Mouse (Mus musculus): ENCODE measurements around the gene Gm7324. TPM values are rescaled to one million over a fixed set of nuclear protein-coding genes. Genes with fewer than 3 reads are reported as not detected.

The Gm7324 gene
- polyA plus RNA-seq (2015; fragmentation: Illumina TruSeq; extraction: RNeasy Lipid Tissue Mini Kit (QIAGEN cat#74804); ENCODE audit: low read depth, low replicate concordance) = 0.55 TPM

DNA sequence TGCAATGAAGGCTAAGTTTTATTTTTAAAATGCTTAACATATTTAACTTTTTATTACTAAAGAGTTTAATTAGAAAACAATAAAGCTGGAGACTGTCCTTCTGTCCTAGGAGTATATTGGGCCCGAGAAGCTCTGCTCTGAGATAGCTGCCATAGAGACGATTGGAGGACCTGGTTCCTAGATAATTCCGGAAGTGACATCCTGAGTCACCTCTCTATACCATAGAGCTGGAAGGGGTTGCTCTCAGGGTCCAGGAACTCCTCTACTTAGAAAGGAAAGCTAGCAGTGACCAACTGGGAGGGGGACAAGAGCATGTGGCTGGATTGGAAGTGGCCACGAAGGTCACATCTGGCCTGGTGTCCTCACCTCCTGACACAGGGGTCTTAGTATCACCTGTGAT lies at the start of gene Gm7324:
Gm7324 (plus strand) TSS at position 208 of the 400 bp plus-strand sequence.

DNA sequence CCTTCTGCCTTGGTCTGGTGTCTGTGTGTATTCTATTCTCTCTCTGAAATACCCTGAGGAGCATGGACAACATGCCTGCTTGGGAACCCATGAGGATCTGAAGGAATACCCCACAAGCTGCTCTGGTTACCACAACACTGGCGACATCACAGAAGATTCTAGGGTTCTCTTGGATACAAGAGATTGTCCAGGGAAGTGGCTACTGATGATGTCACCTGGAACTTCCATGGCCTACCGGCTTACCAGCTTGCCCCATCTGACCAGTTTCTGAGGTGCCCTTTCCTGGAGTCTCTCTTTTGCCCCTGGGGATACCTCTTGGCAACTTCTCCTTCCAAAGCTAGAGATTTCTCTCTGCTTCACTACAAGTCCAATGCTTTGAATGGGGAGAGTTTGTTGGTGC lies 20.5 kb upstream of the Gm7324 start, which contains the start of gene Gm8165:
Gm8165 (minus strand) TSS at position 101 of the 400 bp plus-strand sequence.

DNA sequence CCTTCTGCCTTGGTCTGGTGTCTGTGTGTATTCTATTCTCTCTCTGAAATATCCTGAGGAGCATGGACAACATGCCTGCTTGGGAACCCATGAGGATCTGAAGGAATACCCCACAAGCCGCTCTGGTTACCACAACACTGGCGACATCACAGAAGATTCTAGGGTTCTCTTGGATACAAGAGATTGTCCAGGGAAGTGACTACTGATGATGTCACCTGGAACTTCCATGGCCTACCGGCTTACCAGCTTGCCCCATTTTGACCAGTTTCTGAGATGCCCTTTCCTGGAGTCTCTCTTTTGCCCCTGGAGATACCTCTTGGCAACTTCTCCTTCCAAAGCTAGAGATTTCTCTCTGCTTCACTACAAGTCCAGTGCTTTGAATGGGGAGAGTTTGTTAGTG lies 29.8 kb downstream of the Gm7324 start, which contains the start of gene Gm16506:
Gm16506 (minus strand) TSS at position 101 of the 400 bp plus-strand sequence.

DNA sequence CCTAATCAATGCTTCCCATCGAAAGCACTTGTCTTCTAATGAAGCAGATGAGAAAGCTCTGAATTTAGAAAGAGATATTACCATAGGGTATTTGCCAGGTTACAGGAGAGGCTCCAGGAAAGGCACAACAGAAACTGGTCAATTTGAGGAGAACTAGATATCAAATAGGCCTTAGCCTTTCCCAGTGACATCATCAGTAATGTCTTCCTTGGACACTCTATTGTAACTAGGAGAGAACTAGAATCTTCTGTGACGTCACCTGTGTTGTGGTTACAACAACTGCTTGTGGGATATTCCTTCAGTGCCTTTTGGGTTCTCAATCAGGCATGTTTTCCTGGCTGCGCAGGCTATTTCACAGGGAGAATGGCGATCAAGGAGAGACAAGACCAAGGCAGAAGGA lies 49.9 kb downstream of the Gm7324 start, which contains the start of gene Gm6526:
Gm6526 (plus strand) TSS at position 301 of the 400 bp plus-strand sequence.

Other genes starting within 250 kb of the Gm7324 start
- gene Gm5799, start 154.3 kb upstream of the Gm7324 start, polyA plus RNA-seq (2015; fragmentation: Illumina TruSeq; extraction: RNeasy Lipid Tissue Mini Kit (QIAGEN cat#74804); ENCODE audit: low read depth, low replicate concordance) = not detected
- not detected for gene Gm17654, start 118.7 kb upstream of the Gm7324 start, polyA plus RNA-seq (2015; fragmentation: Illumina TruSeq; extraction: RNeasy Lipid Tissue Mini Kit (QIAGEN cat#74804); ENCODE audit: low read depth, low replicate concordance)
- gene Gm10375, start 89.8 kb upstream of the Gm7324 start, polyA plus RNA-seq (2015; fragmentation: Illumina TruSeq; extraction: RNeasy Lipid Tissue Mini Kit (QIAGEN cat#74804); ENCODE audit: low read depth, low replicate concordance) = not detected
- gene Gm8165, start 20.6 kb upstream of the Gm7324 start, polyA plus RNA-seq (2015; fragmentation: Illumina TruSeq; extraction: RNeasy Lipid Tissue Mini Kit (QIAGEN cat#74804); ENCODE audit: low read depth, low replicate concordance) = not detected
- gene Gm16506, start 29.7 kb downstream of the Gm7324 start, polyA plus RNA-seq (2015; fragmentation: Illumina TruSeq; extraction: RNeasy Lipid Tissue Mini Kit (QIAGEN cat#74804); ENCODE audit: low read depth, low replicate concordance) = not detected
- not detected for gene Gm6526, start 50.0 kb downstream of the Gm7324 start, polyA plus RNA-seq (2015; fragmentation: Illumina TruSeq; extraction: RNeasy Lipid Tissue Mini Kit (QIAGEN cat#74804); ENCODE audit: low read depth, low replicate concordance)
- not detected for gene Gm8180, start 86.9 kb downstream of the Gm7324 start, polyA plus RNA-seq (2015; fragmentation: Illumina TruSeq; extraction: RNeasy Lipid Tissue Mini Kit (QIAGEN cat#74804); ENCODE audit: low read depth, low replicate concordance)
- gene Ear1, start 177.7 kb downstream of the Gm7324 start, polyA plus RNA-seq (2015; fragmentation: Illumina TruSeq; extraction: RNeasy Lipid Tissue Mini Kit (QIAGEN cat#74804); ENCODE audit: low read depth, low replicate concordance) = not detected
- gene Ear10, start 225.7 kb downstream of the Gm7324 start, polyA plus RNA-seq (2015; fragmentation: Illumina TruSeq; extraction: RNeasy Lipid Tissue Mini Kit (QIAGEN cat#74804); ENCODE audit: low read depth, low replicate concordance) = not detected
- gene Gm8113, start 227.6 kb downstream of the Gm7324 start, polyA plus RNA-seq (2015; fragmentation: Illumina TruSeq; extraction: RNeasy Lipid Tissue Mini Kit (QIAGEN cat#74804); ENCODE audit: low read depth, low replicate concordance) = 0.16 TPM